Mouse (Mus musculus) MEL (cell line): ENCODE data around the gene Gucd1.

ENCODE experiments used
- CTCF ChIP-seq, 3 experiments: IDR thresholded peaks in 2 of 3; conservative IDR thresholded peaks in 1 of 3; 2 replicates each; pipeline ENCODE4 v1.5.1; 2011 to 2012; ENCODE audit warnings: low read length in 3 of 3, low read depth in 2 of 3, mild to moderate bottlenecking in 2 of 3, improper control_type of control experiment in 1 of 3, inconsistent platforms in 1 of 3, mixed read lengths in 1 of 3, moderate library complexity in 1 of 3; ENCODE audit not compliant: control insufficient read depth in 1 of 3, insufficient read depth in 1 of 3, poor library complexity in 1 of 3, severe bottlenecking in 1 of 3
- EP300 ChIP-seq, 2 experiments: IDR thresholded peaks; 2 replicates each; pipeline ENCODE4 v1.6.1; 2011; ENCODE audit warnings: improper control_type of control experiment in 2 of 2, low read length in 2 of 2, low read depth in 1 of 2, mild to moderate bottlenecking in 1 of 2
- GABPA ChIP-seq: IDR thresholded peaks from 2 replicates; pipeline ENCODE4 v1.6.1; 2012; ENCODE audit warnings: low read depth, mild to moderate bottlenecking, inconsistent platforms, low read length, improper control_type of control experiment, moderate library complexity
- USF1 ChIP-seq: IDR thresholded peaks from 2 replicates; pipeline ENCODE4 v1.6.1; 2014; ENCODE audit warnings: low read depth, mild to moderate bottlenecking, inconsistent platforms, low read length, improper control_type of control experiment, moderate library complexity

DNA sequence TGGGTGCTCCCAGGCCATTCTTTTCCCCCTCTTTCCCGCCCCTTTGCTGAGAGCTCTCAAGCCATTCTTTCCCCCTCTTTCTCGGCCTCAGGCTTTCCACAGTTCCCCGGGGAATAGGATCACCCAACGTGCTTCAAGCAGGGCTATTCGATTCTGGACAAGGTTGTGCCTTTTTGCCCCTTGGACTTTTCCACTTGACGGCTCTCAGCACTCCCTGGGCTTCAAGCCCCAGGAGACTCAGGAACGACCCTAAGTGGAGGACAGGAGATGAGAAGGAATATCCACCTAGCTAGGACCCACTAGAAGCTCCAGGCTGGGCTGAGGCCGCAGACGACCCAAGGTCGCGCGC is 1.1 kb downstream of the Gucd1 start:
- TF ChIP-seq CTCF (IDR thresholded peaks at IDR 0.05 in 2 of 3, conservative IDR thresholded peaks at IDR 0.05 in 1 of 3; ENCODE audit: control insufficient read depth in 1 of 3, insufficient read depth in 1 of 3, low read depth in 2 of 3, low read length in 3 of 3, poor library complexity in 1 of 3, severe bottlenecking in 1 of 3) (no peak), GABPA (no peak), USF1 (no peak), EP300 (IDR thresholded peaks at IDR 0.05; ENCODE audit: low read depth in 1 of 2, low read length in 2 of 2) (no peak)
